Mouse (Mus musculus) thymus, adult 2 months (tissue): ENCODE results near the gene Pcdh15.

ENCODE experiments used
- CTCF ChIP-seq: fragments of 200-500 bp; IDR thresholded peaks from 2 replicates; pipeline ENCODE4 v1.5.1; 2012; ENCODE audit warnings: mild to moderate bottlenecking, control low read depth, low read length, moderate library complexity, borderline replicate concordance; ENCODE audit not compliant: control insufficient read depth, poor library complexity, insufficient read depth; ENCODE audit errors: extremely low read depth
- POLR2A ChIP-seq: fragments of 200-500 bp; IDR thresholded peaks from 2 replicates; pipeline ENCODE4 v1.6.1; 2012; ENCODE audit warnings: mild to moderate bottlenecking, low read length, control low read depth, moderate library complexity; ENCODE audit not compliant: control insufficient read depth, poor library complexity, insufficient read depth; ENCODE audit errors: extremely low read depth

GRCm38 (mm10) chr10:73936121-73936520 is 837.0 kb downstream of the Pcdh15 start:
- TF ChIP-seq POLR2A = no peak
- TF ChIP-seq CTCF = no peak
